Mouse (Mus musculus): Measurements from ENCODE around the gene Tmc6. TPM values are rescaled to one million over a fixed set of nuclear protein-coding genes. Genes with fewer than 3 reads are reported as not detected.

Gene Tmc6
- polyA plus RNA-seq, 1 experiment from 2014 or later: 26.3 TPM

DNA sequence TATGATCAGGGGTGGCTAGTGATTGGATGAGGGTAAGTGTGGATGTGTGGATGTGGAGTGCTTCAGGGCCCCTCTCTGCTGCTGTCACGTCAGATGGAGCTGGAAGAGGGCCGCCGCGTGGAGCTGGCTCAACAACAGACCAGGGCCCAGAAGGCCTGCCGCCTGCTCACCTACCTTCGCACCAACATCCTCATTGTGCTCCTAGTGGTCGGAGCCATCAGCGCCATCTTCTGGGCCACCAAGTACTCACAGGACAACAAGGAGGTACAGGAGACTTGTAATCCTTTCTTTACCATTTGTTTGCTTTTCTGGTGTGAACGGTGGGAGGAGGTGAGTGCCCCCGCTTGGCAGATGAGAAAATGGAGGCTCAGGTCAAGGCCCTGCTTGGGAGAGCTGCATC is 4.3 kb upstream of the Tmc6 start:
- H3K9ac ChIP-seq (ENCODE audit: low read depth, low read length): no peak overlapping the region
- ATAC-seq: no peak

GRCm38 (mm10) chr11:117783683-117784309 is 1.8 kb upstream of the Tmc6 start:
- no peak for TF ChIP-seq CTCF (IDR thresholded peaks at IDR 0.05; ENCODE audit: low read depth)
- Histone ChIP-seq H3K27ac (ENCODE audit: low read depth, low read length) (no peak overlapping the region), H3K9me3 (ENCODE audit: control insufficient read depth) (no peaks in the 10 kb centered on the region), H3K9ac (ENCODE audit: low read depth, low read length) (no peak overlapping the region), H3K4me3 (ENCODE audit: low read depth, low read length) (0 out of 2 replicates have a peak overlapping the region, but pooled peaks have one; percentile 17), H3K36me3 (ENCODE audit: control insufficient read depth, insufficient read depth) (no peaks in the 10 kb centered on the region), H3K27me3 (replicated peaks; ENCODE audit: control insufficient read depth, insufficient read depth, low read length) (no peaks in the 10 kb centered on the region), H3K4me2 (replicated peaks; ENCODE audit: low read depth) (peak overlapping the region; percentile 95), H3K4me1 (replicated peaks; ENCODE audit: control insufficient read depth, insufficient read depth, low read length) (peaks cover 14% of the 10 kb centered on the region; the same call in 1 of the 2 replicates)
- 48% methylated on average over 10 of the region's 10 CpGs for WGBS
- no peak for ATAC-seq

More for the DNA sequence above, 4.3 kb upstream of the Tmc6 start:
- H3K36me3 ChIP-seq (ENCODE audit: control insufficient read depth, insufficient read depth): no peaks in the 10 kb centered on the region
- no peaks in the 10 kb centered on the region for H3K9me3 ChIP-seq (ENCODE audit: control insufficient read depth)
- peak; percentile 87 for TF ChIP-seq CTCF (IDR thresholded peaks at IDR 0.05; ENCODE audit: low read depth)
- H3K4me1 ChIP-seq (replicated peaks; ENCODE audit: control insufficient read depth, insufficient read depth, low read length): peaks cover 13% of the 10 kb centered on the region; the same call in 1 of the 2 replicates
- whole genome bisulfite sequencing: 10% methylated on average over 10 of the region's 10 CpGs
- no peak overlapping the region for H3K27ac ChIP-seq (ENCODE audit: low read depth, low read length)
- H3K4me2 ChIP-seq (replicated peaks; ENCODE audit: low read depth): no peak overlapping the region
- no peak overlapping the region for H3K4me3 ChIP-seq (ENCODE audit: low read depth, low read length)
- no peaks in the 10 kb centered on the region for H3K27me3 ChIP-seq (replicated peaks; ENCODE audit: control insufficient read depth, insufficient read depth, low read length)

DNA sequence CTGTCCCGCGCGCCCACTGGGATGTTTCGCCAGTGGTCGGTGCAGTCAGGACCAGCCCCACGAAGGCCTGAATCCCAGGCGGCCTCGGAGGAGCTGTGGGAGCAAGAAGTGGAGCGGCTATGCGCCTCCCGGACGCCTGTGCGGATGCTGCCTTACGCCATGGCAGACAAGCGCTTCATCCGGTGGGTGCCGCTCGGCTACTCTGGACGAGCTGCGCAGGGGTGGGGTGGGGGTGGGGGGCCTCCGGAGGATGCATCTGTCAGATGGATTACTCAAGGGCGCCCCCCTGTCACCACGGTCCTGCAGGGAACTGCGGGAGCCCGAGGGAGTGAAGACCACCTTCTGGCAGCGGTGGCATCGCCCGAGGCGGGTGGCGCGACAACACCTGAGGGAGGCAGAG is 1.1 kb upstream of the Tmc6 start:
- no peak for ATAC-seq

GRCm38 (mm10) chr11:117782705-117783034 is 672 bp upstream of the Tmc6 start:
- TF ChIP-seq CTCF (IDR thresholded peaks at IDR 0.05; ENCODE audit: low read depth): no peak
- 67% methylated on average over 9 of the region's 9 CpGs for WGBS
- Histone ChIP-seq H3K27me3 (replicated peaks; ENCODE audit: control insufficient read depth, insufficient read depth, low read length) (no peaks in the 10 kb centered on the region), H3K9ac (ENCODE audit: low read depth, low read length) (no peak overlapping the region), H3K4me2 (replicated peaks; ENCODE audit: low read depth) (peak overlapping the region; percentile 95), H3K4me3 (ENCODE audit: low read depth, low read length) (0 out of 2 replicates have a peak overlapping the region, but pooled peaks have one; percentile 17), H3K27ac (ENCODE audit: low read depth, low read length) (no peak overlapping the region; the same call in 1 of the 2 replicates), H3K9me3 (ENCODE audit: control insufficient read depth) (no peaks in the 10 kb centered on the region), H3K36me3 (ENCODE audit: control insufficient read depth, insufficient read depth) (peaks cover 6% of the 10 kb centered on the region; the same call in 1 of the 2 replicates), H3K4me1 (replicated peaks; ENCODE audit: control insufficient read depth, insufficient read depth, low read length) (peaks cover 17% of the 10 kb centered on the region; the same call in 1 of the 2 replicates)
- no peak for ATAC-seq

More for the DNA sequence above, 1.1 kb upstream of the Tmc6 start:
- Histone ChIP-seq H3K4me3 (ENCODE audit: low read depth, low read length) (0 out of 2 replicates have a peak overlapping the region, but pooled peaks have one; percentile 17), H3K36me3 (ENCODE audit: control insufficient read depth, insufficient read depth) (peaks cover 2% of the 10 kb centered on the region; the same call in 1 of the 2 replicates), H3K9ac (ENCODE audit: low read depth, low read length) (no peak overlapping the region), H3K9me3 (ENCODE audit: control insufficient read depth) (no peaks in the 10 kb centered on the region), H3K4me2 (replicated peaks; ENCODE audit: low read depth) (peak overlapping the region; percentile 95), H3K27ac (ENCODE audit: low read depth, low read length) (no peak overlapping the region; the same call in 1 of the 2 replicates), H3K27me3 (replicated peaks; ENCODE audit: control insufficient read depth, insufficient read depth, low read length) (no peaks in the 10 kb centered on the region), H3K4me1 (replicated peaks; ENCODE audit: control insufficient read depth, insufficient read depth, low read length) (peaks cover 17% of the 10 kb centered on the region; the same call in 1 of the 2 replicates)
- peak; percentile 65 for TF ChIP-seq CTCF (IDR thresholded peaks at IDR 0.05; ENCODE audit: low read depth)
- 19% methylated on average over 31 of the region's 31 CpGs for WGBS

- peaks cover 17% of the 10 kb centered on the region; the same call in 1 of the 2 replicates for H3K4me1 ChIP-seq (replicated peaks; ENCODE audit: control insufficient read depth, insufficient read depth, low read length)
- H3K4me3 ChIP-seq (ENCODE audit: low read depth, low read length): peak overlapping the region; percentile 55; the same call in 1 of the 2 replicates
- H3K9me3 ChIP-seq (ENCODE audit: control insufficient read depth): no peaks in the 10 kb centered on the region
- whole genome bisulfite sequencing: 23% methylated on average over 18 of the region's 18 CpGs
- H3K4me2 ChIP-seq (replicated peaks; ENCODE audit: low read depth): peak overlapping the region; percentile 95
- no peak for TF ChIP-seq CTCF (IDR thresholded peaks at IDR 0.05; ENCODE audit: low read depth)
- no peak overlapping the region for H3K9ac ChIP-seq (ENCODE audit: low read depth, low read length)
- H3K27ac ChIP-seq (ENCODE audit: low read depth, low read length): peak overlapping the region; percentile 94
- peaks cover 14% of the 10 kb centered on the region; the same call in 1 of the 2 replicates for H3K36me3 ChIP-seq (ENCODE audit: control insufficient read depth, insufficient read depth)
- H3K27me3 ChIP-seq (replicated peaks; ENCODE audit: control insufficient read depth, insufficient read depth, low read length): no peaks in the 10 kb centered on the region
- ATAC-seq: no peak
Measured at GRCm38 (mm10) chr11:117781199-117781821, 688 bp downstream of the Tmc6 start.

DNA sequence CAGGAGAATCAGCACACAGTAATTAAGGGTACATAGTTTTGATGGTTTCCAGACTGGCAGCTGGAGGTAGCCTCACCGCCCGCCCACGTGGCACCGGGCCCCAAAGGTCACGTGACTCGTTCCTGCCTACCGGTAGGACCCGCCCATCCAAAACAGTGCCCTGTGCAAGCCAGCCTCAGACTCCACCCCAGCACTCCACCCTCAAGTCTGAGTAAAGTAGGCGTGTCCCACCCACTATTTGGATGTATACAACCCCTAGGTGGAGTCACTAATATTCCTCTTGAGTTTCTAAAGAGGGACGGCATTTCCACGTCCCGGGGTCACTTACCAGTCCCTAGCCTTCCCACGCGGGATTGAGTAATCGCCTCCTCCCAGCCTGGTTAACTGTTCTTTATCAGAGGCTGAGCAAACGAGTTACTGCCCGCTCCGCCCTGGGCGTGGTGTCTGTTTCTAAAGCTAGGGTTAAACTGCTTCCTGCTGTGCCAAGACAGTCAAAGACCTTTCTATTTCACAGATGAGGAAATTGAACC is 1.4 kb downstream of the Tmc6 start:
- Histone ChIP-seq H3K9ac (ENCODE audit: low read depth, low read length) (peak overlapping the region; percentile 71), H3K4me1 (replicated peaks; ENCODE audit: control insufficient read depth, insufficient read depth, low read length) (peaks cover 17% of the 10 kb centered on the region; the same call in 1 of the 2 replicates), H3K9me3 (ENCODE audit: control insufficient read depth) (no peaks in the 10 kb centered on the region), H3K4me2 (replicated peaks; ENCODE audit: low read depth) (peak overlapping the region; percentile 95), H3K27me3 (replicated peaks; ENCODE audit: control insufficient read depth, insufficient read depth, low read length) (no peaks in the 10 kb centered on the region), H3K36me3 (ENCODE audit: control insufficient read depth, insufficient read depth) (peaks cover 19% of the 10 kb centered on the region; the same call in 1 of the 2 replicates), H3K4me3 (ENCODE audit: low read depth, low read length) (peak overlapping the region; percentile 55), H3K27ac (ENCODE audit: low read depth, low read length) (peak overlapping the region; percentile 94)
- ATAC-seq: peak; percentile 84
- TF ChIP-seq CTCF (IDR thresholded peaks at IDR 0.05; ENCODE audit: low read depth): no peak; the same call in 1 of the 2 replicates
- 1% methylated on average over 19 of the region's 19 CpGs for WGBS
